Mouse (Mus musculus) hindbrain, embryonic 14.5 days (tissue): ENCODE measurements around the gene Ttll5. TPM values are rescaled to one million over a fixed set of nuclear protein-coding genes. Genes with fewer than 3 reads are reported as not detected.

ENCODE experiments used
- ATAC-seq: fragments of 200-750 bp; cut with Nextera tagmentation; 2 replicates; pipeline ENCODE4 v1.8.0; 2017; ENCODE audit warnings: moderate number of reproducible peaks, mild to moderate bottlenecking, moderate TSS enrichment, moderate library complexity; ENCODE audit not compliant: low FRiP score
- DNase-seq: peaks from one replicate; pipeline ENCODE4 v3.0.0-alpha.2; 2015; ENCODE audit warnings: low spot score
- H3K27ac ChIP-seq: fragments of 300-500 bp; sonication (generic); 2 replicates; pipeline ENCODE4 v1.5.1; 2014; ENCODE audit warnings: mild to moderate bottlenecking, moderate library complexity
- H3K27me3 ChIP-seq: fragments of 300-500 bp; sonication (generic); 2 replicates; pipeline ENCODE4 v1.6.1; 2014; ENCODE audit warnings: mild to moderate bottlenecking, low read length, mixed read lengths; ENCODE audit not compliant: control insufficient read depth, insufficient read depth
- H3K36me3 ChIP-seq: fragments of 300-500 bp; sonication (generic); replicated peaks from 2 replicates; pipeline ENCODE4 v1.6.1; 2014; ENCODE audit not compliant: control insufficient read depth, insufficient read depth
- H3K4me1 ChIP-seq: fragments of 300-500 bp; sonication (generic); replicated peaks from 2 replicates; pipeline ENCODE4 v1.6.1; 2014; ENCODE audit warnings: antibody characterized with exemption, low read length, mixed read lengths; ENCODE audit not compliant: control insufficient read depth, insufficient read depth
- H3K4me2 ChIP-seq: fragments of 300-500 bp; sonication (generic); replicated peaks from 2 replicates; pipeline ENCODE4 v1.6.1; 2014; ENCODE audit warnings: mild to moderate bottlenecking, moderate library complexity
- H3K4me3 ChIP-seq: fragments of 300-500 bp; sonication (generic); replicated peaks from 2 replicates; pipeline ENCODE4 v1.5.1; 2014; ENCODE audit warnings: mild to moderate bottlenecking, low read length
- H3K9ac ChIP-seq: fragments of 300-500 bp; sonication (generic); 2 replicates; pipeline ENCODE4 v1.6.1; 2014
- H3K9me3 ChIP-seq: fragments of 300-500 bp; sonication (generic); 2 replicates; pipeline ENCODE4 v1.6.1; 2016; ENCODE audit warnings: low read length; ENCODE audit not compliant: control insufficient read depth
- WGBS: fragments of 180-500 bp; shearing (Covaris S2); extraction: QIAGEN DNeasy Blood & Tissue Kit; methylation state at CpG from one replicate; pipeline ENCODE4 v1.1.7; 2014; 5-methylcytosine and 5-hydroxymethylcytosine counted together
- polyA plus RNA-seq: library from polyadenylated mRNA; unstranded; fragments of >200 nt; fragmentation: Nextera tagmentation; extraction: Ambion mirVana; gene quantifications from 2 replicates; pipeline ENCODE4 v1.2.1, GENCODE M21; 2014

Gene Ttll5
- polyA plus RNA-seq, 1 experiment from 2014 or later = 14.4 TPM

GRCm38 (mm10) chr12:85952349-85952748 lies 127.9 kb downstream of the Ttll5 start:
- H3K9me3 ChIP-seq = no peaks in the 10 kb centered on the region
- H3K27ac ChIP-seq = no peak overlapping the region
- WGBS = 97% methylated on average over 5 of the region's 5 CpGs
- H3K27me3 ChIP-seq = no peaks in the 10 kb centered on the region
- no peak overlapping the region for H3K9ac ChIP-seq
- DNase-seq = no peak
- no peaks in the 10 kb centered on the region for H3K4me1 ChIP-seq
- no peak overlapping the region for H3K4me3 ChIP-seq
- no peaks in the 10 kb centered on the region; the same call in 1 of the 2 replicates for H3K36me3 ChIP-seq
- no peak for ATAC-seq
- no peak overlapping the region for H3K4me2 ChIP-seq

GRCm38 (mm10) chr12:85954167-85954566 lies 129.7 kb downstream of the Ttll5 start:
- Histone ChIP-seq H3K36me3 (no peaks in the 10 kb centered on the region; the same call in 1 of the 2 replicates), H3K9ac (no peak overlapping the region), H3K4me2 (no peak overlapping the region), H3K4me3 (no peak overlapping the region), H3K4me1 (no peaks in the 10 kb centered on the region), H3K9me3 (no peaks in the 10 kb centered on the region), H3K27ac (no peak overlapping the region), H3K27me3 (no peaks in the 10 kb centered on the region)
- no peak for ATAC-seq
- no peak for DNase-seq
- WGBS = 88% methylated on average over 3 of the region's 3 CpGs

GRCm38 (mm10) chr12:85955062-85955461 lies 130.6 kb downstream of the Ttll5 start:
- DNase-seq (no peak), ATAC-seq (no peak)
- Histone ChIP-seq H3K4me2 (no peak overlapping the region), H3K27me3 (no peaks in the 10 kb centered on the region), H3K4me1 (0 out of 2 replicates have a peak, but pooled peaks cover 2% of the 10 kb centered on the region), H3K36me3 (no peaks in the 10 kb centered on the region; the same call in 1 of the 2 replicates), H3K9me3 (no peaks in the 10 kb centered on the region), H3K27ac (no peak overlapping the region), H3K4me3 (no peak overlapping the region), H3K9ac (no peak overlapping the region)
- WGBS = 86% methylated on average over 8 of the region's 8 CpGs

GRCm38 (mm10) chr12:85955690-85956089 lies 131.2 kb downstream of the Ttll5 start:
- Histone ChIP-seq H3K4me3 (no peak overlapping the region), H3K9me3 (no peaks in the 10 kb centered on the region)
- no peak for ATAC-seq

DNA sequence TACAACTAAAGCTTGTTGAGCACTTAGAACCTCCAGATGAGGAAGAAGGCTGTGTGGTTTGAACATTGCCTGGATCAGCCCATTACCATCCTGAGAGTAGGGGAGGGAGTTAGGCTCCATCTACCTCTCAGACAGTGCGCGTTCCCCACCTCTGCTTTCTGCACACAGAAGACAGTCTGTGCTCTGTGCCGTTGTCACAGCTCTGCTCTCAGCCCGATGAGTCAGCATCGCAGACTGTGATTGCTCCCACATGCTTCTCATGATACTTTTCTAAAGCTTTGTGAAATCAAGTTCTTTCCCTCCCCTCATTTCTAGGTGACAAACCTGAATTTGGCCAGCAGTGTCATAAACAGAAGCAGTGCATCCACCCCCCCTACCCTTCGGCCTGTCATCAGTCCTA lies 131.8 kb downstream of the Ttll5 start:
- Histone ChIP-seq H3K4me2 (no peak overlapping the region), H3K36me3 (no peaks in the 10 kb centered on the region), H3K27ac (no peak overlapping the region), H3K27me3 (no peaks in the 10 kb centered on the region), H3K4me3 (no peak overlapping the region), H3K9ac (no peak overlapping the region), H3K4me1 (0 out of 2 replicates have a peak, but pooled peaks cover 4% of the 10 kb centered on the region), H3K9me3 (no peaks in the 10 kb centered on the region)
- ATAC-seq (no peak), DNase-seq (no peak)
- WGBS = 89% methylated on average over 6 of the region's 6 CpGs

More at GRCm38 (mm10) chr12:85955690-85956089, 131.2 kb downstream of the Ttll5 start:
- no peak for DNase-seq
- H3K36me3 ChIP-seq = no peaks in the 10 kb centered on the region; the same call in 1 of the 2 replicates
- WGBS = 83% methylated on average over 3 of the region's 3 CpGs
- no peak overlapping the region for H3K27ac ChIP-seq
- 0 out of 2 replicates have a peak, but pooled peaks cover 4% of the 10 kb centered on the region for H3K4me1 ChIP-seq
- no peak overlapping the region for H3K9ac ChIP-seq
- no peak overlapping the region for H3K4me2 ChIP-seq
- no peaks in the 10 kb centered on the region for H3K27me3 ChIP-seq

DNA sequence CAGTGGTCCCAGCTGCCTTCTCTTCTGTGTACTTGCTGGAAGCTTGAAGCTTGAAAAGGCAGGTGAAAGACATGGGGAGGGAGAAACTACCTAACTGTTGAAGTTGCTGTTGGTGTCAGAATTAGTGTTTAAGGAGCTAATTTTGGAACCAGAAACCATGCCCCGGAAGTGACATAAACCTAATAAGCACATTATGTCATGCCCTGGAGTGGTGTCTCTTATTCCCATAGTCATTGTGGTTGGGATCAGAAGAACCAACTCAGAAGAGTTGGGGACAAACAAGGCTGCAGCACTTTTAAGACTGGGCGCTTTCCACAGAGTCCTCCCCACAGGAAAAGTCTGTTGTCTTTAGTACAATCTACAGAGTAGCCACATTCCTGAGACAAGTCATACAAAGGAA lies 134.0 kb downstream of the Ttll5 start:
- 0 out of 2 replicates have a peak, but pooled peaks cover 4% of the 10 kb centered on the region for H3K4me1 ChIP-seq
- no peak overlapping the region for H3K4me3 ChIP-seq
- no peaks in the 10 kb centered on the region for H3K36me3 ChIP-seq
- 91% methylated on average over 2 of the region's 2 CpGs for WGBS
- DNase-seq (no peak), ATAC-seq (no peak)
- H3K27ac ChIP-seq = no peak overlapping the region
- no peak overlapping the region for H3K4me2 ChIP-seq
- no peaks in the 10 kb centered on the region for H3K27me3 ChIP-seq
- H3K9me3 ChIP-seq = no peaks in the 10 kb centered on the region
- no peak overlapping the region for H3K9ac ChIP-seq

DNA sequence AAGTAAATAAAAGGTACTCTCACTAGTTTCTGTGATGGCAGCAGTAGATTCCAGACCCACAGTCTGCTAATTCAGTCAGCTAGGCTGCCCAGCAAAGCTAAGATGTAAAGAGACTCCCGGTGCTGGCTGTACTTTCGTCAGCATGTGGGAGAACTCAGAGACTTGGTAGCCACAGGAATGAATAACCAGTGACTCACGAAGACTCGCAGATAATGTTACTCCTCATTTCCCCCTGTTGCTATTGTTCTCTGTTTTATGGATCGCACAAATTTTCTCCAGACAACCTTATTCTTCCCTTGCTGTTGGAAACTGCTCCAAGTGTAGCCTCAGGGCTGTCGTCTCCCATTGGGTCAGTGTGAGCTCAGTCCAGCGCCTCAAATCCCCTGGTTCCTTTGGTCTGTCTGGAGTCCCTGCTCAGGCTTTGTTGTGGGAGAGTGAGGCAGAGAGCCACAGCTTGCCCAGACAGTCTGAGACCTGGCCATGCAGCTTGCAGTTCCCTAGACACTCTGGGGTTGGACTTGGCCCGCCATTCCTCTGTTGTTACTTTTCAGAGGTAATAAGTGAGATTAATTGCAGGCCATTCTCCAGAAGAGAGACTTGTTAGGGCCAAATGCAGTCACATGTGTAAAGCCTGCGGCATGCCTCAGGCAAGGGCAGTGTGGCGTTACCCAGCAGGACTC lies 135.5 kb downstream of the Ttll5 start:
- Histone ChIP-seq H3K9me3 (no peaks in the 10 kb centered on the region), H3K4me1 (0 out of 2 replicates have a peak, but pooled peaks cover 4% of the 10 kb centered on the region), H3K36me3 (no peaks in the 10 kb centered on the region), H3K9ac (no peak overlapping the region), H3K27ac (peak overlapping the region; percentile 9; the same call in 1 of the 2 replicates), H3K4me3 (no peak overlapping the region), H3K4me2 (no peak overlapping the region), H3K27me3 (no peaks in the 10 kb centered on the region)
- DNase-seq (no peak), ATAC-seq (no peak)
- WGBS = 71% methylated on average over 10 of the region's 10 CpGs

DNA sequence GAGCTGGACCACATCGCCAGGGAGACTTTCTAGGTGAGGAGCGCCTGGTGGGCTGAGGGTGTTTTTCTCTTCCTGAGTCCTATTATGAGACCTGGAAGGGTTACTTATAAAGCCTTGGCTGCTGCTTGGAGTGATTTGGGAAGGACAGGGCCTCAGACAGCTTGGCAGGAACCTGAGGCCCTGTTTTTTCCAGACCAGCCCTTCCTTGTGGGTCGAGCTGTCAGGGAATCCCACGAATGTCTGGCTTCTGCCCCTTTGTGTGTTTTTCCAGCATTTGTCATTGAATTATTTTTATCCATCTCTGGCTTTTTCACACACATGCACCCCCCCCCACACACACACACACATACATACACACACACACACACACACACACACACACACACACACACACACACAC lies 136.2 kb downstream of the Ttll5 start:
- Histone ChIP-seq H3K9me3 (no peaks in the 10 kb centered on the region), H3K36me3 (no peaks in the 10 kb centered on the region), H3K4me1 (0 out of 2 replicates have a peak, but pooled peaks cover 4% of the 10 kb centered on the region), H3K4me2 (no peak overlapping the region), H3K4me3 (no peak overlapping the region), H3K9ac (no peak overlapping the region), H3K27me3 (no peaks in the 10 kb centered on the region), H3K27ac (no peak overlapping the region)
- no peak for DNase-seq
- no peak for ATAC-seq
- 84% methylated on average over 4 of the region's 4 CpGs for WGBS

- WGBS = 80% methylated on average over 2 of the region's 2 CpGs
- Histone ChIP-seq H3K27ac (no peak overlapping the region), H3K9me3 (no peaks in the 10 kb centered on the region), H3K36me3 (no peaks in the 10 kb centered on the region), H3K27me3 (no peaks in the 10 kb centered on the region), H3K4me3 (no peak overlapping the region), H3K9ac (no peak overlapping the region), H3K4me2 (no peak overlapping the region), H3K4me1 (0 out of 2 replicates have a peak, but pooled peaks cover 4% of the 10 kb centered on the region)
- ATAC-seq = no peak
- no peak for DNase-seq
Observed at GRCm38 (mm10) chr12:85963160-85963559, 138.7 kb downstream of the Ttll5 start.
